Mouse (Mus musculus) liver, embryonic 14.5 days (tissue): ENCODE data around the gene E130308A19Rik. TPM values are rescaled to one million over a fixed set of nuclear protein-coding genes. Genes with fewer than 3 reads are reported as not detected.
A peak's percentile ranks its signal among the peaks of the same experiment; 100 is the strongest.

Experiments
- ATAC-seq: fragments of 200-750 bp; cut with Nextera tagmentation; 2 replicates; pipeline ENCODE4 v1.8.0; 2017; ENCODE audit warnings: moderate number of reproducible peaks, mild to moderate bottlenecking, moderate library complexity; ENCODE audit not compliant: insufficient read depth
- DNase-seq, 3 experiments: peaks; one replicate each; pipeline ENCODE4 v3.0.0-alpha.2; 2012 to 2013; ENCODE audit warnings: low read depth in 3 of 3, low spot score in 3 of 3
- H3K27ac ChIP-seq: fragments of 300-500 bp; sonication (generic); 2 replicates; pipeline ENCODE4 v1.5.1; 2014; ENCODE audit warnings: moderate library complexity, mild to moderate bottlenecking, control low read depth, inconsistent platforms
- H3K27me3 ChIP-seq: fragments of 300-500 bp; sonication (generic); 2 replicates; pipeline ENCODE4 v1.6.1; 2014; ENCODE audit warnings: mild to moderate bottlenecking, low read length, moderate library complexity; ENCODE audit not compliant: control insufficient read depth, insufficient read depth
- H3K36me3 ChIP-seq: fragments of 300-500 bp; sonication (generic); replicated peaks from 2 replicates; pipeline ENCODE4 v1.6.1; 2014; ENCODE audit warnings: low read depth; ENCODE audit not compliant: control insufficient read depth, insufficient read depth
- H3K4me1 ChIP-seq, 2 experiments: fragments of 200-500 bp in 1 of 2; fragments of 300-500 bp in 1 of 2; sonication (generic) in 1 of 2; replicated peaks; 2 replicates each; pipeline ENCODE4 v1.6.1; 2012 to 2014; ENCODE audit warnings: antibody characterized with exemption in 1 of 2, inconsistent platforms in 1 of 2, low read length in 1 of 2; ENCODE audit not compliant: control insufficient read depth in 2 of 2, insufficient read depth in 2 of 2
- H3K4me2 ChIP-seq: fragments of 300-500 bp; sonication (generic); 2 replicates; pipeline ENCODE4 v1.6.1; 2014; ENCODE audit warnings: low read depth, mild to moderate bottlenecking, control low read depth, moderate library complexity
- H3K4me3 ChIP-seq, 2 experiments: fragments of 200-500 bp in 1 of 2; fragments of 300-500 bp in 1 of 2; sonication (generic) in 1 of 2; 2 replicates each; pipeline ENCODE4 v1.5.1; 2012 to 2014; ENCODE audit warnings: low read depth in 2 of 2, low read length in 2 of 2, mild to moderate bottlenecking in 2 of 2, control low read depth in 1 of 2, inconsistent platforms in 1 of 2, moderate library complexity in 1 of 2; ENCODE audit not compliant: insufficient read depth in 1 of 2
- H3K9ac ChIP-seq: fragments of 300-500 bp; sonication (generic); replicated peaks from 2 replicates; pipeline ENCODE4 v1.6.1; 2014; ENCODE audit warnings: mild to moderate bottlenecking, control low read depth, moderate library complexity
- H3K9me3 ChIP-seq: fragments of 300-500 bp; sonication (generic); 2 replicates; pipeline ENCODE4 v1.6.1; 2016; ENCODE audit warnings: low read length, mixed read lengths; ENCODE audit not compliant: control insufficient read depth
- CTCF ChIP-seq: IDR thresholded peaks from 2 replicates; pipeline ENCODE4 v1.5.1; 2016; ENCODE audit warnings: antibody characterized with exemption, low read depth, control low read depth
- EP300 ChIP-seq: IDR thresholded peaks from 2 replicates; pipeline ENCODE4 v1.6.1; 2016; ENCODE audit warnings: antibody characterized with exemption, low read depth
- WGBS: fragments of 180-500 bp; shearing (Covaris S2); extraction: QIAGEN DNeasy Blood & Tissue Kit; methylation state at CpG from one replicate; pipeline ENCODE4 v1.1.7; 2014; ENCODE audit not compliant: insufficient replicate concordance; 5-methylcytosine and 5-hydroxymethylcytosine counted together
- polyA plus RNA-seq, 2 experiments: library from polyadenylated mRNA; depleted of rRNA in 1 of 2; stranded (reverse) in 1 of 2; unstranded in 1 of 2; fragments of >200 nt; fragmentation: Nextera tagmentation in 1 of 2; extraction: Ambion mirVana in 1 of 2; gene quantifications; 2 replicates each; pipeline versions ENCODE4 v1.2.1 to v1.2.3; 2012 to 2014

E130308A19Rik gene
- polyA plus RNA-seq, 2 experiments, result 2.8 to 5.7 TPM

GRCm38 (mm10) chr4:59675699-59676098 lies 49.7 kb downstream of the E130308A19Rik start:
- Histone ChIP-seq H3K4me2 (0 out of 2 replicates have a peak overlapping the region, but pooled peaks have one; percentile 22), H3K27me3 (no peaks in the 10 kb centered on the region), H3K36me3 (no peaks in the 10 kb centered on the region), H3K9me3 (no peaks in the 10 kb centered on the region), H3K4me3 (no peak overlapping the region), H3K4me1 (peaks cover 32% of the 10 kb centered on the region in 2 experiments), H3K27ac (no peak overlapping the region), H3K9ac (no peak overlapping the region; the same call in 1 of the 2 replicates)
- WGBS, result 42% methylated on average over 3 of the region's 3 CpGs
- DNase-seq, result no peak
- TF ChIP-seq EP300 (peak; percentile 43; the same call in 1 of the 2 replicates), CTCF (no peak)
- ATAC-seq, result no peak

- Histone ChIP-seq H3K4me2 (peak overlapping the region; percentile 56), H3K9ac (peak overlapping the region; percentile 23)
- peak; percentile 70; the same call in 1 of the 2 replicates for ATAC-seq
Measured at GRCm38 (mm10) chr4:59681383-59681782, 55.4 kb downstream of the E130308A19Rik start.

GRCm38 (mm10) chr4:59682491-59682890 lies 56.5 kb downstream of the E130308A19Rik start:
- Histone ChIP-seq H3K27me3 (no peaks in the 10 kb centered on the region), H3K9ac (peak overlapping the region; percentile 37; the same call in 1 of the 2 replicates), H3K4me3 (no peak overlapping the region), H3K4me2 (peak overlapping the region; percentile 62), H3K9me3 (no peaks in the 10 kb centered on the region), H3K27ac (peak overlapping the region; percentile 72), H3K4me1 (peaks cover 39% of the 10 kb centered on the region in 2 experiments), H3K36me3 (no peaks in the 10 kb centered on the region)
- TF ChIP-seq EP300 (no peak), CTCF (no peak)
- no peak for DNase-seq
- ATAC-seq, result no peak; the same call in 1 of the 2 replicates
- WGBS, result 29% methylated on average over 3 of the region's 3 CpGs

More at GRCm38 (mm10) chr4:59681383-59681782, 55.4 kb downstream of the E130308A19Rik start:
- no peaks in the 10 kb centered on the region for H3K27me3 ChIP-seq
- peak overlapping the region in 1 of 2 experiments; percentile 10; a peak in 1 of 4 replicates for H3K4me3 ChIP-seq
- H3K36me3 ChIP-seq, result no peaks in the 10 kb centered on the region
- TF ChIP-seq EP300 (peak; percentile 50), CTCF (no peak)
- H3K4me1 ChIP-seq, result peaks cover 39% of the 10 kb centered on the region in 2 experiments
- WGBS, result 26% methylated on average over 1 of the region's 1 CpGs
- no peaks in the 10 kb centered on the region for H3K9me3 ChIP-seq
- H3K27ac ChIP-seq, result peak overlapping the region; percentile 56
- peak in 1 of 3 experiments; percentile 36 for DNase-seq

GRCm38 (mm10) chr4:59682950-59683349 lies 56.9 kb downstream of the E130308A19Rik start:
- Histone ChIP-seq H3K4me1 (peaks cover 39 to 42% of the 10 kb centered on the region in 2 experiments), H3K36me3 (no peaks in the 10 kb centered on the region), H3K9me3 (no peaks in the 10 kb centered on the region), H3K27me3 (no peaks in the 10 kb centered on the region), H3K4me2 (peak overlapping the region; percentile 62), H3K4me3 (peak overlapping the region in 1 of 2 experiments; percentile 6; a peak in 1 of 4 replicates), H3K27ac (peak overlapping the region; percentile 72), H3K9ac (peak overlapping the region; percentile 37; the same call in 1 of the 2 replicates)
- peak; percentile 43 to 54 (median 52) for DNase-seq
- ATAC-seq, result peak; percentile 76
- TF ChIP-seq CTCF (no peak), EP300 (peak; percentile 76)
- 15% methylated on average over 10 of the region's 10 CpGs for WGBS

GRCm38 (mm10) chr4:59684306-59684705 lies 58.3 kb downstream of the E130308A19Rik start:
- H3K36me3 ChIP-seq, result no peaks in the 10 kb centered on the region
- no peak overlapping the region for H3K4me3 ChIP-seq
- peak overlapping the region; percentile 62; the same call in 1 of the 2 replicates for H3K4me2 ChIP-seq
- no peak for ATAC-seq
- no peaks in the 10 kb centered on the region for H3K9me3 ChIP-seq
- H3K27ac ChIP-seq, result no peak overlapping the region
- TF ChIP-seq EP300, result peak; percentile 49
- TF ChIP-seq CTCF, result no peak
- peak in 1 of 3 experiments; percentile 37 for DNase-seq
- no peaks in the 10 kb centered on the region for H3K27me3 ChIP-seq
- 22% methylated on average over 4 of the region's 4 CpGs for WGBS
- H3K9ac ChIP-seq, result peak overlapping the region; percentile 18; the same call in 1 of the 2 replicates
- peaks cover 47 to 52% of the 10 kb centered on the region in 2 experiments for H3K4me1 ChIP-seq
